ENCODE assay signal across 20 mouse cellular contexts in the genomic region with DNA sequence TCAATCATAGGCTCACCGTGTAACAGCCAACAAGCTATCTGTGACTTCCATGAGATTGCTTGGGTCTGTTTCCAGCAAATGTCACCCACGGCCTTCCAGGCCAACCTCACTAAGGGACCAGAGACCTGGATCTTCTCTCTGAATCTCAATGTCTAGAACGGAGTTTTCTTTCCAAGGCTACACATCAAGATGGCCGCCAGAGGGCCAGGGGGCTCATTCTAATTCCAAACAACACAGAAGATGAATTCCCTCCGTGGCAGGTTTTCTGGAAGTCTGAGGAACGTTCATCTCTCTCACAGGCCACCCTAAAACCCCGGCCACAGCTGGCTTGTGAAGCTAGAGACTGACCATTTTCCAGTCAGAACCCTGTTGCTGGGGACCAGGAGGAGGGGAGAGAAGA.
A peak's percentile ranks its signal among the peaks of the same experiment; 100 is the strongest.
DNase-seq lines count a peak whose midpoint lies in the region; ATAC-seq and TF ChIP-seq lines count a peak whose summit lies in the region.
"Had no signal": no experiment of that assay in that cellular context is flagged by ENCODE, and none has a peak within 500 bp of the region (broad histone marks: within the 10 kb centered on the region; RNA-seq: fewer than 3 reads in every experiment).

No protein-coding gene starts in this region.

- H3K4me3 ChIP-seq in midbrain, postnatal 0 days (ENCODE audit: low read depth, low read length): no peak overlapping the region
- H3K4me3 ChIP-seq in midbrain, embryonic 10.5 days: no peak overlapping the region
- H3K4me3 ChIP-seq: embryonic facial prominence, embryonic 15.5 days; forebrain, embryonic 10.5 days; heart, embryonic 13.5 days; midbrain, embryonic 12.5 days had no signal

- DNase-seq in cerebellum, postnatal 14 days: peak; percentile 50 to 59
- DNase-seq in cerebellum, postnatal 36 days: no peak
- DNase-seq in kidney, postnatal 10 days: peak; percentile 21
- no peak for DNase-seq in kidney, adult 18-20 months
- DNase-seq in midbrain, postnatal 0 days (ENCODE audit: low spot score): peak; percentile 49
- no peak for DNase-seq in midbrain, embryonic 10.5 days (ENCODE audit: low spot score)
- no peak for DNase-seq in heart, adult 9 months (ENCODE audit: low spot score in 2 of 2)
- DNase-seq in urinary bladder, adult 2 months (ENCODE audit: low spot score): no peak
- DNase-seq: adrenal gland, postnatal 14 days; cerebellum, adult 2 months; embryo, embryonic 11 days; heart, postnatal 36 days; layer of hippocampus, adult 9-11 months; right cerebral cortex, adult 18-20 months; spleen, adult 18-20 months had no signal

- H3K27me3 ChIP-seq in midbrain, postnatal 0 days (ENCODE audit: insufficient read depth, low read length): no peaks in the 10 kb centered on the region
- H3K27me3 ChIP-seq in midbrain, embryonic 10.5 days (ENCODE audit: low read depth, poor library complexity, severe bottlenecking): no peaks in the 10 kb centered on the region
- H3K27me3 ChIP-seq: embryonic facial prominence, embryonic 15.5 days; midbrain, embryonic 12.5 days had no signal

- H3K9ac ChIP-seq in midbrain, postnatal 0 days (replicated peaks; ENCODE audit: low read length, poor library complexity, severe bottlenecking): no peak overlapping the region
- H3K9ac ChIP-seq: embryonic facial prominence, embryonic 15.5 days; heart, embryonic 13.5 days; midbrain, embryonic 12.5 days had no signal

- H3K4me1 ChIP-seq in midbrain, postnatal 0 days (ENCODE audit: insufficient read depth, low read length): no peaks in the 10 kb centered on the region
- peaks cover 22% of the 10 kb centered on the region for H3K4me1 ChIP-seq in midbrain, embryonic 10.5 days
- H3K4me1 ChIP-seq: embryonic facial prominence, embryonic 15.5 days had no signal

- H3K36me3 ChIP-seq in midbrain, postnatal 0 days (ENCODE audit: insufficient read depth, low read length): no peaks in the 10 kb centered on the region; the same call in 1 of the 2 replicates
- H3K36me3 ChIP-seq in midbrain, embryonic 10.5 days: no peaks in the 10 kb centered on the region
- H3K36me3 ChIP-seq: embryonic facial prominence, embryonic 15.5 days; forebrain, embryonic 10.5 days; heart, embryonic 13.5 days; midbrain, embryonic 12.5 days had no signal

- ATAC-seq in midbrain, postnatal 0 days (ENCODE audit: low FRiP score): no peak

- TF ChIP-seq CTCF in midbrain, postnatal 0 days (IDR thresholded peaks at IDR 0.05): peak; percentile 68

- no peaks in the 10 kb centered on the region for H3K9me3 ChIP-seq in midbrain, postnatal 0 days (ENCODE audit: low read length)
- no peaks in the 10 kb centered on the region for H3K9me3 ChIP-seq in midbrain, embryonic 10.5 days (replicated peaks)
- H3K9me3 ChIP-seq: embryonic facial prominence, embryonic 15.5 days; forebrain, embryonic 10.5 days; heart, embryonic 13.5 days; midbrain, embryonic 12.5 days had no signal

- no peak overlapping the region for H3K27ac ChIP-seq in midbrain, postnatal 0 days (ENCODE audit: low read depth, low read length)
- H3K27ac ChIP-seq in midbrain, embryonic 10.5 days (replicated peaks): no peak overlapping the region
- H3K27ac ChIP-seq: embryonic facial prominence, embryonic 15.5 days; forebrain, embryonic 10.5 days; macrophage; midbrain, embryonic 12.5 days had no signal

- 57% methylated on average over 7 of the region's 7 CpGs for WGBS in midbrain, postnatal 0 days
- WGBS in midbrain, embryonic 10.5 days: 60% methylated on average over 7 of the region's 7 CpGs

- no peak overlapping the region for H3K4me2 ChIP-seq in midbrain, postnatal 0 days (ENCODE audit: low read depth, low read length, poor library complexity, severe bottlenecking)
- H3K4me2 ChIP-seq: embryonic facial prominence, embryonic 15.5 days; heart, embryonic 13.5 days; midbrain, embryonic 12.5 days had no signal

Comparison
In these comparisons a context has a peak if more than half of its experiments do, and no peak if none do; other contexts are left out.
1. DNase-seq: peak in cerebellum, postnatal 14 days (2 of 2), kidney, postnatal 10 days (single experiment) and midbrain, postnatal 0 days (single experiment); none in cerebellum, postnatal 36 days (0 of 2), kidney, adult 18-20 months (single experiment), midbrain, embryonic 10.5 days (single experiment), heart, adult 9 months (0 of 2) and urinary bladder, adult 2 months (single experiment).